In the genomic region with DNA sequence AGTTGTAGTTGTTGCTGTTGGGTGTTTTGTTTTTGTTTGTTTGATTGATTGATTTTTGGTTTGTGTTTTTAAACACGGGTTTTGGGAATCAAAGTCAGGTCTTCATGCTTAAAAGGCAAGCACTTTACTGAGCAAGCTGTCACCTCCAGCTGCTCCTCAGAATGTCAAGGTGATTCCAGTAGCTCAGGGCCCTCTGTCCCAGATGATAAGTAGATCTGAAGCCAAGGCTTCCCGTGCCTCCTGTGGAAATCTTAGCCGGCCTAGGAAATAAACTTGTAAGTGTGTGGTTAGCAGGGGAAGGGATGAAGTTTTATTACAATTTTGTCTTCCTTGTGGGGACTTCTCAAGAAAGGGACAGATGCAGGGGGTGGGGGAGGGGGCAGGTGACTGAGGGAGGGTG, we compare ENCODE assay signal across 8 mouse cellular contexts.
"Had no signal": no experiment of that assay in that cellular context is flagged by ENCODE, and none has a peak within 500 bp of the region (broad histone marks: within the 10 kb centered on the region; RNA-seq: fewer than 3 reads in every experiment).

No protein-coding gene starts in this region.

- DNase-seq: liver, postnatal 0 days; lung, adult 2 months; lung, postnatal 14 days; lung, postnatal 36 days; right cerebral cortex, postnatal 14 days; thymus, adult 2 months; thymus, postnatal 25 days; thymus, postnatal 4 days had no signal
